Mouse (Mus musculus) MEL (cell line): ENCODE data around the gene Herc2. TPM values are rescaled to one million over a fixed set of nuclear protein-coding genes. Genes with fewer than 3 reads are reported as not detected.

ENCODE experiments used
- DNase-seq: peaks from one replicate; pipeline ENCODE4 v3.0.0; 2011; ENCODE audit warnings: low read depth, low spot score
- H3K27ac ChIP-seq: 2 replicates; pipeline ENCODE4 v1.5.1; 2012; ENCODE audit warnings: low read depth, mild to moderate bottlenecking, control low read depth, low read length, moderate library complexity; ENCODE audit not compliant: control insufficient read depth
- H3K27me3 ChIP-seq, 2 experiments: fragments of 150-350 bp in 1 of 2; sonication (generic) in 1 of 2; 2 replicates each; pipeline ENCODE4 v1.6.1; 2012; ENCODE audit warnings: low read length in 2 of 2, mild to moderate bottlenecking in 2 of 2, improper control_type of control experiment in 1 of 2, moderate library complexity in 1 of 2; ENCODE audit not compliant: insufficient read depth in 2 of 2, control insufficient read depth in 1 of 2
- H3K36me3 ChIP-seq, 2 experiments: 2 replicates each; pipeline ENCODE4 v1.6.1; 2012 to 2014; ENCODE audit warnings: low read length in 2 of 2, improper control_type of control experiment in 1 of 2, inconsistent platforms in 1 of 2, mild to moderate bottlenecking in 1 of 2; ENCODE audit not compliant: insufficient read depth in 2 of 2, control insufficient read depth in 1 of 2
- H3K4me1 ChIP-seq, 2 experiments: fragments of 150-350 bp in 1 of 2; sonication (generic) in 1 of 2; 2 replicates each; pipeline ENCODE4 v1.6.1; 2012; ENCODE audit warnings: low read length in 2 of 2, improper control_type of control experiment in 1 of 2, mild to moderate bottlenecking in 1 of 2; ENCODE audit not compliant: insufficient read depth in 2 of 2, control insufficient read depth in 1 of 2
- H3K4me3 ChIP-seq, 2 experiments: fragments of 150-350 bp in 1 of 2; sonication (generic) in 1 of 2; 2 replicates each; pipeline ENCODE4 v1.5.1; 2012; ENCODE audit warnings: low read depth in 2 of 2, low read length in 2 of 2, mild to moderate bottlenecking in 2 of 2, moderate library complexity in 2 of 2, control low read depth in 1 of 2, improper control_type of control experiment in 1 of 2; ENCODE audit not compliant: control insufficient read depth in 1 of 2, insufficient read depth in 1 of 2
- H3K79me2 ChIP-seq: 2 replicates; pipeline ENCODE4 v1.6.1; 2012; ENCODE audit warnings: mild to moderate bottlenecking, low read length, moderate library complexity; ENCODE audit not compliant: control insufficient read depth, poor library complexity, insufficient read depth
- H3K9ac ChIP-seq: 2 replicates; pipeline ENCODE4 v1.6.1; 2012; ENCODE audit warnings: low read depth, mild to moderate bottlenecking, control low read depth, low read length, moderate library complexity; ENCODE audit not compliant: control insufficient read depth, poor library complexity, severe bottlenecking
- H3K9me3 ChIP-seq: fragments of 150-350 bp; sonication (generic); replicated peaks from 2 replicates; pipeline ENCODE4 v1.6.1; 2012; ENCODE audit warnings: mild to moderate bottlenecking, low read length, improper control_type of control experiment, moderate library complexity; ENCODE audit not compliant: insufficient read depth
- CTCF ChIP-seq, 3 experiments: IDR thresholded peaks in 2 of 3; conservative IDR thresholded peaks in 1 of 3; 2 replicates each; pipeline ENCODE4 v1.5.1; 2011 to 2012; ENCODE audit warnings: low read length in 3 of 3, low read depth in 2 of 3, mild to moderate bottlenecking in 2 of 3, improper control_type of control experiment in 1 of 3, inconsistent platforms in 1 of 3, mixed read lengths in 1 of 3, moderate library complexity in 1 of 3; ENCODE audit not compliant: control insufficient read depth in 1 of 3, insufficient read depth in 1 of 3, poor library complexity in 1 of 3, severe bottlenecking in 1 of 3
- EP300 ChIP-seq, 2 experiments: IDR thresholded peaks; 2 replicates each; pipeline ENCODE4 v1.6.1; 2011; ENCODE audit warnings: improper control_type of control experiment in 2 of 2, low read length in 2 of 2, low read depth in 1 of 2, mild to moderate bottlenecking in 1 of 2
- ETS1 ChIP-seq: IDR thresholded peaks from 2 replicates; pipeline ENCODE4 v1.6.1; 2012; ENCODE audit warnings: low read depth, mild to moderate bottlenecking, inconsistent platforms, low read length, improper control_type of control experiment, moderate library complexity
- GABPA ChIP-seq: IDR thresholded peaks from 2 replicates; pipeline ENCODE4 v1.6.1; 2012; ENCODE audit warnings: low read depth, mild to moderate bottlenecking, inconsistent platforms, low read length, improper control_type of control experiment, moderate library complexity
- KAT2A ChIP-seq: conservative IDR thresholded peaks from 2 replicates; pipeline ENCODE4 v1.6.1; 2012; ENCODE audit warnings: low read depth, low read length, improper control_type of control experiment, inconsistent platforms
- MAZ ChIP-seq: IDR thresholded peaks from 2 replicates; pipeline ENCODE4 v1.6.1; 2012; ENCODE audit warnings: low read depth, mild to moderate bottlenecking, inconsistent platforms, low read length, improper control_type of control experiment
- MEF2A ChIP-seq: IDR thresholded peaks from 2 replicates; pipeline ENCODE4 v1.6.1; 2014; ENCODE audit warnings: low read depth, mild to moderate bottlenecking, inconsistent platforms, low read length, improper control_type of control experiment; ENCODE audit not compliant: poor library complexity, insufficient replicate concordance, severe bottlenecking; ENCODE audit errors: extremely low read depth
- MXI1 ChIP-seq: IDR thresholded peaks from 2 replicates; pipeline ENCODE4 v1.6.1; 2011; ENCODE audit warnings: mild to moderate bottlenecking, low read depth, low read length, improper control_type of control experiment
- MYC ChIP-seq: IDR thresholded peaks from 2 replicates; pipeline ENCODE4 v1.6.1; 2011; ENCODE audit warnings: low read depth, mild to moderate bottlenecking, low read length, improper control_type of control experiment, moderate library complexity
- NRF1 ChIP-seq: IDR thresholded peaks from 2 replicates; pipeline ENCODE4 v1.6.1; 2014; ENCODE audit warnings: low read depth, mild to moderate bottlenecking, inconsistent platforms, low read length, improper control_type of control experiment, moderate library complexity; ENCODE audit not compliant: poor library complexity, insufficient read depth, severe bottlenecking
- POLR2AphosphoS2 ChIP-seq: IDR thresholded peaks from 2 replicates; pipeline ENCODE4 v1.6.1; 2011; ENCODE audit warnings: low read length, improper control_type of control experiment
- RAD21 ChIP-seq: IDR thresholded peaks from 2 replicates; pipeline ENCODE4 v1.6.1; 2011; ENCODE audit warnings: mild to moderate bottlenecking, low read depth, low read length, improper control_type of control experiment
- RCOR1 ChIP-seq: IDR thresholded peaks from 2 replicates; pipeline ENCODE4 v1.6.1; 2012; ENCODE audit warnings: low read depth, mild to moderate bottlenecking, inconsistent platforms, low read length, improper control_type of control experiment
- SIN3A ChIP-seq: IDR thresholded peaks from 2 replicates; pipeline ENCODE4 v1.6.1; 2012; ENCODE audit warnings: low read length, improper control_type of control experiment, inconsistent platforms
- TBP ChIP-seq: IDR thresholded peaks from 2 replicates; pipeline ENCODE4 v1.8.0; 2011; ENCODE audit warnings: low read depth, low read length, improper control_type of control experiment
- UBTF ChIP-seq: IDR thresholded peaks from 2 replicates; pipeline ENCODE4 v1.6.1; 2012; ENCODE audit warnings: low read depth, mild to moderate bottlenecking, inconsistent platforms, low read length, improper control_type of control experiment, moderate library complexity, borderline replicate concordance; ENCODE audit not compliant: insufficient read depth
- ZC3H11A ChIP-seq: IDR thresholded peaks from 2 replicates; pipeline ENCODE4 v1.6.1; 2012; ENCODE audit warnings: low read depth, mild to moderate bottlenecking, inconsistent platforms, low read length, improper control_type of control experiment
- ZNF384 ChIP-seq: IDR thresholded peaks from 2 replicates; pipeline ENCODE4 v1.6.1; 2012; ENCODE audit warnings: low read depth, mild to moderate bottlenecking, inconsistent platforms, low read length, improper control_type of control experiment
- polyA plus RNA-seq, 2 experiments: library from polyadenylated mRNA; stranded (reverse) in 1 of 2; unstranded in 1 of 2; fragments of >175 nt in 1 of 2; fragments of >200 nt in 1 of 2; gene quantifications; 2 replicates each; pipeline versions ENCODE4 v1.2.1 to v1.2.4; 2012; ENCODE audit warnings: low replicate concordance in 2 of 2, low read depth in 1 of 2; ENCODE audit not compliant: insufficient read length in 2 of 2, insufficient read depth in 1 of 2, missing spikeins in 1 of 2
- total RNA-seq: library from RNA; depleted of rRNA; stranded (reverse); fragments of 300-350 nt; gene quantifications from 2 replicates; pipeline ENCODE4 v1.2.3, GENCODE M21; 2012

The Herc2 gene
- total and polyA plus RNA-seq, 3 experiments: 20.7 to 389 (median 32.0) TPM

DNA sequence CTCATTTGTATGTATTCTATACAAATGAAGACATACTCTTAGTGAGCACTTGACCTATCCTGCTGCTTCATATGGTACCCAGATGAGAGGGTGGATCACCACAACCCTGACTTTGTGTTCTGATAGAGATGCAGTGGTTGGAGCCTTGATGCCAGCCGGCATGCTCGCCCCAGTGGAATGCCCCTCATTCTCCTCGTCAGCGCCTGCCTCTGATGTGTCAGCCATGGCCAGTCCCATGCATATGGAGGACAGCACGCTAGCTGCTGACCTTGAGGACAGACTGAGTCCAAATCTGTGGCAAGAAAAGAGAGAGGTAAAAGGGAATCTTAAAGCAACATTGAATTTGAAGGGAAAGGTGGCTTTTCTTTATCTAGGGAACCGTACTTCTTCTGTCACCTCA lies 141.0 kb downstream of the Herc2 start:
- no peak for TF ChIP-seq TBP
- TF ChIP-seq ETS1: no peak
- TF ChIP-seq MXI1: no peak
- TF ChIP-seq ZNF384: no peak
- no peak for TF ChIP-seq KAT2A
- no peak for TF ChIP-seq RAD21
- TF ChIP-seq ZC3H11A: no peak
- TF ChIP-seq, all 39 proteins: peak for 0
- H3K27ac ChIP-seq: no peak overlapping the region
- DNase-seq: no peak
- H3K79me2 ChIP-seq: no peaks in the 10 kb centered on the region
- H3K36me3 ChIP-seq: peaks cover 0 to 9% of the 10 kb centered on the region in 2 experiments; a peak in 2 of 4 replicates
- H3K9ac ChIP-seq: no peak overlapping the region
- no peaks in the 10 kb centered on the region for H3K9me3 ChIP-seq
- no peaks in the 10 kb centered on the region for H3K27me3 ChIP-seq
- H3K4me1 ChIP-seq: no peaks in the 10 kb centered on the region
- no peak overlapping the region for H3K4me3 ChIP-seq

GRCm38 (mm10) chr7:56191661-56192060 lies 141.7 kb downstream of the Herc2 start:
- Histone ChIP-seq H3K79me2 (no peaks in the 10 kb centered on the region), H3K27ac (no peak overlapping the region), H3K4me3 (no peak overlapping the region), H3K36me3 (peaks cover 0 to 8% of the 10 kb centered on the region in 2 experiments; a peak in 2 of 4 replicates), H3K9me3 (no peaks in the 10 kb centered on the region)
- TF ChIP-seq SIN3A: no peak
- no peak for TF ChIP-seq MEF2A
- TF ChIP-seq MAZ: no peak
- TF ChIP-seq MXI1: no peak
- no peak for TF ChIP-seq KAT2A
- no peak for TF ChIP-seq CTCF (IDR thresholded peaks at IDR 0.05 in 2 of 3, conservative IDR thresholded peaks at IDR 0.05 in 1 of 3; ENCODE audit: control insufficient read depth in 1 of 3, insufficient read depth in 1 of 3, low read depth in 2 of 3, low read length in 3 of 3, poor library complexity in 1 of 3, severe bottlenecking in 1 of 3)
- TF ChIP-seq MYC: no peak
- TF ChIP-seq RCOR1: no peak
- no peak for TF ChIP-seq POLR2AphosphoS2
- TF ChIP-seq NRF1: no peak
- no peak for TF ChIP-seq EP300 (IDR thresholded peaks at IDR 0.05; ENCODE audit: low read depth in 1 of 2, low read length in 2 of 2)
- TF ChIP-seq UBTF: no peak
- TF ChIP-seq GABPA: no peak
- TF ChIP-seq, all 39 proteins: peak for 0
- no peak for DNase-seq
- Histone ChIP-seq H3K27me3 (no peaks in the 10 kb centered on the region), H3K9ac (no peak overlapping the region), H3K4me1 (no peaks in the 10 kb centered on the region)
